Mouse (Mus musculus) hematopoietic stem cell, adult 5-6 weeks (primary cell): ENCODE measurements at regions not wholly inside any gene's neighbourhood (a gene's known extent, or its start where the extent isn't known, plus 50 kb on each side); places are given as distances from the start of the nearest gene placed in this dataset.

Source experiments
- ATAC-seq, 2 experiments: fragments of 125-278 bp in 1 of 2; replicated peaks in 1 of 2; 2 replicates each; pipeline ENCODE4 v1.8.0; 2016 to 2017; ENCODE audit warnings: inconsistent platforms in 2 of 2, mild to moderate bottlenecking in 2 of 2, moderate number of reproducible peaks in 2 of 2, low read depth in 1 of 2, moderate TSS enrichment in 1 of 2; ENCODE audit not compliant: low FRiP score in 2 of 2, poor library complexity in 2 of 2, severe bottlenecking in 2 of 2, insufficient read depth in 1 of 2, low TSS enrichment in 1 of 2

DNA sequence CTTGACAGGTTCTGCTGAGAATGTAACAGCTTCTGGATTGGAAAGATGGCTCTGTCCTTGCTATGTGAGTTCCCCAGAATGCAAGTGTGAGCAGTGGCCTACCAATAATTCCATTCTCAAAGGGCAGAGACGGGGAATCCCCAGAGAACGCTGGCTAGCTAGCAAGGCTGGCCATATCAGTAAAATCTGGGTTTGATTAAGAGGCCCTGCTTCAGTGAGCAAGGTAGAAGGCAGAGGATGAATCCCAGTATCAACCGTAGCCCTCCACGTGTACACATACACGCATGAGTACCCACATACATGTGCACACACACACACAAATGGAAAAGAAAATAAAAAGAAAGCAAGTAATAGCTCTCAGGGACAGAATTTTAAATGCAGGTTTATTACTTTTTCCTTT, 55.3 kb downstream of the Tril start:
- no peak for ATAC-seq

DNA sequence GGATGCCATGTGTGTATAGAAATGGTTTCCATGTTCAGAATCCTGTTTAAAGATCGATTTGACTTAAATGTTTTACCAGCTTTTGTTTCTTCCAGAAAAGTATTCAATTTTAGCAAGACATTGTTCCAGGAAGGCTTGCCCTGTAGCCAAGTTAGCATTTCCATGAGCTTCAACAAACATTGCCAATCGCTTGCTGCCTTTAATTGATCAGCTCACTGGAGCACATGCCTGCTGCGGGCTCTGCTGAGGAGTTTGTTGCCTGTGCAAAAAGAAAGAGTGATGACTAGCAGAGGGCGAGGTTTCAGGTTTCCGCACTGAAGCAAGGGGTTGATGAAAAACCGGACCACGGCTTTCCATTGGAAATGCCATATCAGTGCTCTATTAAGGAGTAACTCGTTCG, 58.0 kb downstream of the Tril start:
- ATAC-seq, result no peak

DNA sequence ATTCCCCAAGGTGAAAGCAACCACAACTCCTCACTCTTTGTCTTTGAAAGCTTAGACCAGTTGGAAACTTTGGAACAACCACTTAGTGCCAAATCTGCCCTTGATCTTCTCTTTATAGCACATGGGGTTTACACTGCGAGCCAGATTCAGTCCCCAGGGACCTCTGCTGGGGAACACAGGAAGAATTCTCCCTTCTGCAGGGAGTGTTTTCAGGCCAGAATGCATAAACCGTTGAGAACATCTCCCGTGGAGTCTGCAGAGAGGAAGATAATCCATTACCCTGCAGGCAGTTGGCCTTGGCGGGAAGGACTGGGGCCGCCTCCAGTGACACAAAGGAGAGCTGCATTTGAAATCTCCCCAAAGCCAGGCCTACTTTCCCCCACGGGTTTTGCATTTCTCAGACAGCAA, 60.0 kb downstream of the Tril start:
- ATAC-seq, result no peak

DNA sequence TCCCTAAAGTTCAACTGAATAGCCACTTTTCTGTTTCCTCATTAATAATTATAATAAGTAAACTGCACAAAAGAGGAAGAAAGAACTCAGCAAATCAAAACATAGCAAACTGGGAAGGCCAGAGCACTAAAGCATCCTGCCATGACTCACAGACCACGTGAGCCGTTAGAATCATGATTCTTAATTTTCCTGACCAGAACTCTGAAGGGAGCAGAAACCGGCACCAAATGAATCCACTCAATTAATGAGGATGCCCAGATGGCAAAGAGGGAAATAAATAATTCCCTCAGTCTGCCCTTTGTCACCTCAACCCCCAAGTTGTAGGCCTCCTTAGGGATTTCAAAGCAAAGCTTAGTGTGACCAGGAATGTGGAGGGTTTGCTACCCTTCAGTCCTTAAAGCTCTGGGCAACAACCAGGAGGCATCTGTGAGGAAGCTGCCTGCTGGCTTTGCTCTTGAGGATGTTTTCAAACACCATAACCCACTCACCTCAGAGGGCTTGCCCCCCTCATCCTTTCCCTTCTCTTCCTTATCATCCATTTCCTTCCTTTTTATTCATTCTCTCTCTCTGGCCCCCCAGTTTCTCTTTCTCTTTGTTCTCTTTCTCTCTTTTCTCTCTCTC, 60.8 kb downstream of the Tril start:
- 0 out of 4 replicates have a peak, but pooled peaks of 1 of the 2 experiments have one; percentile 29 for ATAC-seq

DNA sequence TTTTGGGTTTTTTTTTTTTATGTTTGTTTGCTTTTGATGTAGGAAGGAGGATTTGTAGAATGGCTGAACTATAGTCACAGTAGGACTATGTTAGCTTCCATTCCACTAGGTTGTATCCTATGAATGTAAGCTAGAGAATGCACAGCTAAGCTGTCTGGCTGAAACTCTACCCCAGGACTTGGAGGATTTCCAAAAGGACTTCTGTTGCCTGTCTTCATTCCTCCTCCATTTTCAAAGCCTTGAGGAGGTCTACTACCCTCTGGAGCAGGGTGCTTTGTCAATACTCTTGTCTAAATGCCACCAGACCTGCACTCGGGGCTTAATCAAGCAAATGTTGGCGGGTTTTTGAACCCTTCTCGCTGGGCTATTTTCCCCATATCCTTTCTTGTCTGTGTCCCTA, 66.3 kb downstream of the Tril start:
- no peak for ATAC-seq

DNA sequence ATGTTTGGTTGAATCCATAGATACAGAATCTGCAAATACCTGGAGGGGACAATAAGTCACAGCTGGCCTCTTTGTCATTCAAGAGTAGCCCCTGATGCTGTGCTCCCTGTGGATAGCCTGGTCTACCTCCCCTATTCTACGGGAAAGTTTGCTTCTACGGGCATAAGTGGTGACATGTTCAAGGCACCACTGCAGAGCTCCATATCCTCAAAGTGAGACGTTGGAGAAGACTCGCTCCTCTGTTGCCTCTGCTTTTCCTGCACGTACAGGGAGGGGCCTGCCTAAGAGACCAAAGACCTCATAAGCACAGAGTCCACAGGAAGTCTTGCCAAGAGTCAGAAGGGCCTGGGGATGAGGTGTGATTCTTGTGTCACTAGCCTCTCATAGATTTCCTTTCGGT, 70.1 kb downstream of the Tril start:
- no peak for ATAC-seq
